Mouse (Mus musculus) embryonic facial prominence, embryonic 15.5 days (tissue): Measurements from ENCODE around the gene Tns4. TPM values are rescaled to one million over a fixed set of nuclear protein-coding genes. Genes with fewer than 3 reads are reported as not detected.

ENCODE experiments used
- ATAC-seq: fragments of 200-750 bp; cut with Nextera tagmentation; 2 replicates; pipeline ENCODE4 v1.8.0; 2017; ENCODE audit warnings: low read depth, moderate TSS enrichment; ENCODE audit not compliant: insufficient number of reproducible peaks, low FRiP score, low TSS enrichment
- H3K27ac ChIP-seq: fragments of 300-500 bp; sonication (generic); replicated peaks from 2 replicates; pipeline ENCODE4 v1.5.1; 2015; ENCODE audit warnings: mild to moderate bottlenecking, inconsistent platforms
- H3K27me3 ChIP-seq: fragments of 300-500 bp; sonication (generic); 2 replicates; pipeline ENCODE4 v1.6.1; 2015; ENCODE audit warnings: inconsistent platforms
- H3K36me3 ChIP-seq: fragments of 300-500 bp; sonication (generic); 2 replicates; pipeline ENCODE4 v1.6.1; 2015; ENCODE audit warnings: mild to moderate bottlenecking, inconsistent platforms
- H3K4me1 ChIP-seq: fragments of 300-500 bp; sonication (generic); 2 replicates; pipeline ENCODE4 v1.6.1; 2015; ENCODE audit warnings: inconsistent platforms
- H3K4me2 ChIP-seq: fragments of 300-500 bp; sonication (generic); replicated peaks from 2 replicates; pipeline ENCODE4 v1.6.1; 2015; ENCODE audit warnings: mild to moderate bottlenecking, inconsistent platforms
- H3K4me3 ChIP-seq: fragments of 300-500 bp; sonication (generic); replicated peaks from 2 replicates; pipeline ENCODE4 v1.5.1; 2015; ENCODE audit warnings: mild to moderate bottlenecking, inconsistent platforms
- H3K9ac ChIP-seq: fragments of 300-500 bp; sonication (generic); 2 replicates; pipeline ENCODE4 v1.6.1; 2015; ENCODE audit warnings: inconsistent platforms
- H3K9me3 ChIP-seq: fragments of 300-500 bp; sonication (generic); replicated peaks from 2 replicates; pipeline ENCODE4 v1.6.1; 2016; ENCODE audit warnings: inconsistent platforms
- WGBS: fragments of 180-500 bp; shearing (Covaris S2); methylation state at CpG from one replicate; pipeline ENCODE4 v1.1.7; 2015; 5-methylcytosine and 5-hydroxymethylcytosine counted together
- polyA plus RNA-seq: library from polyadenylated mRNA; unstranded; fragments of >200 nt; fragmentation: Nextera tagmentation; extraction: Ambion mirVana; gene quantifications from 2 replicates; pipeline ENCODE4 v1.2.1, GENCODE M21; 2015

The Tns4 gene
- polyA plus RNA-seq, 1 experiment from 2014 or later, result 2.7 TPM

GRCm38 (mm10) chr11:99067591-99067990 is 21.5 kb downstream of the Tns4 start:
- H3K9ac ChIP-seq, result no peak overlapping the region
- 79% methylated on average over 8 of the region's 8 CpGs for WGBS
- no peak overlapping the region for H3K4me2 ChIP-seq
- no peak overlapping the region for H3K27ac ChIP-seq
- no peak overlapping the region for H3K4me3 ChIP-seq
- H3K4me1 ChIP-seq, result peaks cover 35% of the 10 kb centered on the region
- no peak for ATAC-seq
- H3K27me3 ChIP-seq, result no peaks in the 10 kb centered on the region
- no peaks in the 10 kb centered on the region for H3K9me3 ChIP-seq
- no peaks in the 10 kb centered on the region for H3K36me3 ChIP-seq

- 25% methylated on average over 2 of the region's 2 CpGs for WGBS
- H3K4me3 ChIP-seq, result no peak overlapping the region
- H3K4me2 ChIP-seq, result no peak overlapping the region
- H3K27ac ChIP-seq, result peak overlapping the region; percentile 65; the same call in 1 of the 2 replicates
- no peaks in the 10 kb centered on the region for H3K9me3 ChIP-seq
- no peaks in the 10 kb centered on the region for H3K36me3 ChIP-seq
- peak; percentile 52; the same call in 1 of the 2 replicates for ATAC-seq
- peaks cover 19% of the 10 kb centered on the region for H3K4me1 ChIP-seq
- no peaks in the 10 kb centered on the region for H3K27me3 ChIP-seq
- no peak overlapping the region for H3K9ac ChIP-seq
These were observed 23.1 kb downstream of the Tns4 start for GRCm38 (mm10) chr11:99065979-99066378.

GRCm38 (mm10) chr11:99065353-99065752 is 23.8 kb downstream of the Tns4 start:
- ATAC-seq, result no peak
- peak overlapping the region; percentile 65; the same call in 1 of the 2 replicates for H3K27ac ChIP-seq
- 81% methylated on average over 3 of the region's 3 CpGs for whole genome bisulfite sequencing
- no peaks in the 10 kb centered on the region for H3K9me3 ChIP-seq
- H3K4me2 ChIP-seq, result no peak overlapping the region
- no peaks in the 10 kb centered on the region for H3K36me3 ChIP-seq
- H3K4me1 ChIP-seq, result peaks cover 23% of the 10 kb centered on the region
- H3K4me3 ChIP-seq, result no peak overlapping the region
- H3K27me3 ChIP-seq, result no peaks in the 10 kb centered on the region
- no peak overlapping the region for H3K9ac ChIP-seq

GRCm38 (mm10) chr11:99063406-99064131 is 25.5 kb downstream of the Tns4 start:
- Histone ChIP-seq H3K4me1 (peaks cover 28% of the 10 kb centered on the region), H3K9me3 (0 out of 2 replicates have a peak, but pooled peaks cover 5% of the 10 kb centered on the region), H3K27me3 (no peaks in the 10 kb centered on the region), H3K9ac (no peak overlapping the region), H3K36me3 (no peaks in the 10 kb centered on the region), H3K4me3 (no peak overlapping the region), H3K27ac (no peak overlapping the region), H3K4me2 (no peak overlapping the region)
- no peak for ATAC-seq
- WGBS, result 49% methylated on average over 8 of the region's 8 CpGs

- WGBS, result 84% methylated on average over 7 of the region's 7 CpGs
- Histone ChIP-seq H3K36me3 (no peaks in the 10 kb centered on the region), H3K27me3 (no peaks in the 10 kb centered on the region), H3K4me2 (no peak overlapping the region), H3K4me1 (peaks cover 28% of the 10 kb centered on the region), H3K4me3 (no peak overlapping the region), H3K27ac (no peak overlapping the region), H3K9ac (no peak overlapping the region), H3K9me3 (0 out of 2 replicates have a peak, but pooled peaks cover 5% of the 10 kb centered on the region)
- no peak for ATAC-seq
These were observed 26.4 kb downstream of the Tns4 start for GRCm38 (mm10) chr11:99062661-99063060.

GRCm38 (mm10) chr11:99060435-99060834 is 28.7 kb downstream of the Tns4 start:
- H3K9ac ChIP-seq, result no peak overlapping the region
- H3K27me3 ChIP-seq, result no peaks in the 10 kb centered on the region
- no peak overlapping the region for H3K4me2 ChIP-seq
- H3K9me3 ChIP-seq, result 0 out of 2 replicates have a peak, but pooled peaks cover 5% of the 10 kb centered on the region
- no peak overlapping the region for H3K4me3 ChIP-seq
- H3K36me3 ChIP-seq, result no peaks in the 10 kb centered on the region
- peak overlapping the region; percentile 78 for H3K27ac ChIP-seq
- whole genome bisulfite sequencing, result 55% methylated on average over 3 of the region's 3 CpGs
- no peak for ATAC-seq
- peaks cover 32% of the 10 kb centered on the region for H3K4me1 ChIP-seq

GRCm38 (mm10) chr11:99055571-99056452 is 33.3 kb downstream of the Tns4 start:
- 0 out of 2 replicates have a peak overlapping the region, but pooled peaks have one; percentile 4 for H3K4me2 ChIP-seq
- H3K27me3 ChIP-seq, result no peaks in the 10 kb centered on the region
- 0 out of 2 replicates have a peak, but pooled peaks cover 5% of the 10 kb centered on the region for H3K9me3 ChIP-seq
- peaks cover 34% of the 10 kb centered on the region for H3K4me1 ChIP-seq
- ATAC-seq, result peak; percentile 81
- H3K9ac ChIP-seq, result no peak overlapping the region
- H3K27ac ChIP-seq, result peak overlapping the region; percentile 81
- WGBS, result 5% methylated on average over 8 of the region's 8 CpGs
- peaks cover 22% of the 10 kb centered on the region for H3K36me3 ChIP-seq
- H3K4me3 ChIP-seq, result no peak overlapping the region

- peak; percentile 12; the same call in 1 of the 2 replicates for ATAC-seq
- H3K4me3 ChIP-seq, result no peak overlapping the region
- no peak overlapping the region for H3K9ac ChIP-seq
- H3K9me3 ChIP-seq, result 0 out of 2 replicates have a peak, but pooled peaks cover 5% of the 10 kb centered on the region
- peak overlapping the region; percentile 81 for H3K27ac ChIP-seq
- 0 out of 2 replicates have a peak overlapping the region, but pooled peaks have one; percentile 4 for H3K4me2 ChIP-seq
- H3K36me3 ChIP-seq, result peaks cover 28% of the 10 kb centered on the region
- H3K4me1 ChIP-seq, result peaks cover 28% of the 10 kb centered on the region
- H3K27me3 ChIP-seq, result no peaks in the 10 kb centered on the region
- WGBS, result 35% methylated on average over 4 of the region's 4 CpGs
These were observed 34.0 kb downstream of the Tns4 start for GRCm38 (mm10) chr11:99055143-99055542.

- no peak overlapping the region for H3K9ac ChIP-seq
- no peaks in the 10 kb centered on the region for H3K27me3 ChIP-seq
- H3K4me1 ChIP-seq, result peaks cover 62% of the 10 kb centered on the region
- no peaks in the 10 kb centered on the region for H3K9me3 ChIP-seq
- H3K4me3 ChIP-seq, result no peak overlapping the region
- peaks cover 48% of the 10 kb centered on the region for H3K36me3 ChIP-seq
- WGBS, result 33% methylated on average over 2 of the region's 2 CpGs
- H3K27ac ChIP-seq, result peak overlapping the region; percentile 85
- H3K4me2 ChIP-seq, result peak overlapping the region; percentile 49
- 0 out of 2 replicates have a peak, but pooled peaks have one; percentile 36 for ATAC-seq
These were observed 41.5 kb downstream of the Tns4 start for GRCm38 (mm10) chr11:99047643-99048042.

- peaks cover 65% of the 10 kb centered on the region for H3K4me1 ChIP-seq
- ATAC-seq, result peak; percentile 78
- H3K36me3 ChIP-seq, result peaks cover 42% of the 10 kb centered on the region
- WGBS, result 15% methylated on average over 5 of the region's 5 CpGs
- H3K4me3 ChIP-seq, result peak overlapping the region; percentile 69; the same call in 1 of the 2 replicates
- no peak overlapping the region for H3K9ac ChIP-seq
- H3K4me2 ChIP-seq, result peak overlapping the region; percentile 49
- H3K27ac ChIP-seq, result peak overlapping the region; percentile 85
- H3K27me3 ChIP-seq, result no peaks in the 10 kb centered on the region
- no peaks in the 10 kb centered on the region for H3K9me3 ChIP-seq
These were observed 42.0 kb downstream of the Tns4 start for GRCm38 (mm10) chr11:99047120-99047519.
